Mouse (Mus musculus) retina, postnatal 1 day (tissue): ENCODE results near the gene Tes3-ps.

Experiments
- DNase-seq: peaks from one replicate; pipeline ENCODE4 v3.0.0-alpha.2; 2012

Gene Tes3-ps

GRCm38 (mm10) chr13:49492376-49493368 is at the start of gene Tes3-ps:
Tes3-ps (plus strand) TSS chr13:49493318.
- DNase-seq, result no peak

- no peak for DNase-seq
These were observed 48.7 kb upstream of the Tes3-ps start for GRCm38 (mm10) chr13:49444451-49444850.

- DNase-seq, result peak; percentile 81
These were observed 43.8 kb upstream of the Tes3-ps start for GRCm38 (mm10) chr13:49449318-49449749.

GRCm38 (mm10) chr13:49460276-49460675 is 32.8 kb upstream of the Tes3-ps start:
- DNase-seq, result no peak

- no peak for DNase-seq
These were observed 32.3 kb upstream of the Tes3-ps start for GRCm38 (mm10) chr13:49460692-49461414.

GRCm38 (mm10) chr13:49461458-49462132 is 31.5 kb upstream of the Tes3-ps start:
- DNase-seq, result no peak

- no peak for DNase-seq
These were observed 30.2 kb upstream of the Tes3-ps start for GRCm38 (mm10) chr13:49462921-49463320.

GRCm38 (mm10) chr13:49465875-49466274 is 27.2 kb upstream of the Tes3-ps start:
- DNase-seq, result no peak

- no peak for DNase-seq
These were observed 26.6 kb upstream of the Tes3-ps start for GRCm38 (mm10) chr13:49466393-49467075.

- no peak for DNase-seq
These were observed 25.5 kb upstream of the Tes3-ps start for GRCm38 (mm10) chr13:49467585-49467984.

- no peak for DNase-seq
These were observed 24.1 kb upstream of the Tes3-ps start for GRCm38 (mm10) chr13:49469002-49469401.

GRCm38 (mm10) chr13:49470319-49470718 is 22.8 kb upstream of the Tes3-ps start:
- no peak for DNase-seq

- no peak for DNase-seq
These were observed 22.3 kb upstream of the Tes3-ps start for GRCm38 (mm10) chr13:49470806-49471205.

- DNase-seq, result no peak
These were observed 21.0 kb upstream of the Tes3-ps start for GRCm38 (mm10) chr13:49471981-49472675.

GRCm38 (mm10) chr13:49472676-49473005 is 20.5 kb upstream of the Tes3-ps start:
- DNase-seq, result no peak

GRCm38 (mm10) chr13:49477887-49478286 is 15.2 kb upstream of the Tes3-ps start:
- no peak for DNase-seq

- DNase-seq, result no peak
These were observed 14.2 kb upstream of the Tes3-ps start for GRCm38 (mm10) chr13:49478851-49479374.

- no peak for DNase-seq
These were observed 13.7 kb upstream of the Tes3-ps start for GRCm38 (mm10) chr13:49479399-49479798.

- no peak for DNase-seq
These were observed 13.1 kb upstream of the Tes3-ps start for GRCm38 (mm10) chr13:49480057-49480456.

- DNase-seq, result peak; percentile 3
These were observed 12.6 kb upstream of the Tes3-ps start for GRCm38 (mm10) chr13:49480551-49480950.

GRCm38 (mm10) chr13:49485388-49485787 is 7.7 kb upstream of the Tes3-ps start:
- DNase-seq, result no peak

- no peak for DNase-seq
These were observed 11.4 kb downstream of the Tes3-ps start, which contains the start of gene Ecm2 for GRCm38 (mm10) chr13:49504510-49504909. Ecm2 (plus strand) TSS chr13:49504810.
